Mouse (Mus musculus) CH12.LX (cell line): Measurements from ENCODE around the gene 5730480H06Rik. TPM values are rescaled to one million over a fixed set of nuclear protein-coding genes. Genes with fewer than 3 reads are reported as not detected.

Experiments
- DNase-seq: peaks from one replicate; pipeline ENCODE4 v3.0.0-alpha.2; 2013; ENCODE audit errors: extremely low read depth
- H3K27ac ChIP-seq: 2 replicates; pipeline ENCODE4 v1.5.1; 2012; ENCODE audit warnings: low read depth, mild to moderate bottlenecking, control low read depth, moderate library complexity; ENCODE audit not compliant: insufficient read depth
- H3K27me3 ChIP-seq: replicated peaks from 2 replicates; pipeline ENCODE3; 2012; ENCODE audit warnings: inconsistent platforms
- H3K36me3 ChIP-seq, 2 experiments: replicated peaks in 1 of 2; 2 replicates each; pipeline versions ENCODE3 to v1.6.1; 2012; ENCODE audit warnings: inconsistent platforms in 1 of 2, low read length in 1 of 2, mild to moderate bottlenecking in 1 of 2, mixed read lengths in 1 of 2, moderate library complexity in 1 of 2; ENCODE audit not compliant: control insufficient read depth in 1 of 2, insufficient read depth in 1 of 2
- H3K4me1 ChIP-seq, 2 experiments: 2 replicates each; pipeline ENCODE4 v1.6.1; 2012; ENCODE audit warnings: inconsistent platforms in 1 of 2, moderate library complexity in 1 of 2; ENCODE audit not compliant: insufficient read depth in 2 of 2, control insufficient read depth in 1 of 2
- H3K4me2 ChIP-seq: 2 replicates; pipeline ENCODE4 v1.6.1; 2012; ENCODE audit warnings: low read depth, mild to moderate bottlenecking, control low read depth; ENCODE audit not compliant: poor library complexity, insufficient read depth, severe bottlenecking
- H3K4me3 ChIP-seq, 3 experiments: fragments of 150-350 bp in 1 of 3; sonication (generic) in 1 of 3; replicated peaks in 1 of 3; 2 replicates each; pipeline versions ENCODE3 to v1.5.1; 2011 to 2012; ENCODE audit warnings: low read depth in 2 of 3, low read length in 2 of 3, mild to moderate bottlenecking in 2 of 3, moderate library complexity in 2 of 3, control low read depth in 1 of 3, improper control_type of control experiment in 1 of 3, inconsistent platforms in 1 of 3, mixed read lengths in 1 of 3; ENCODE audit not compliant: poor library complexity in 1 of 3
- H3K79me2 ChIP-seq: replicated peaks from 2 replicates; pipeline ENCODE4 v1.6.1; 2012; ENCODE audit warnings: mild to moderate bottlenecking, moderate library complexity; ENCODE audit not compliant: control insufficient read depth, poor library complexity, insufficient read depth, severe bottlenecking; ENCODE audit errors: extremely low read depth
- H3K9ac ChIP-seq: 2 replicates; pipeline ENCODE4 v1.6.1; 2012; ENCODE audit warnings: low read depth, mild to moderate bottlenecking, control low read depth, moderate library complexity; ENCODE audit not compliant: insufficient read depth
- H3K9me3 ChIP-seq: replicated peaks from 2 replicates; pipeline ENCODE3; 2012; ENCODE audit warnings: low read length, inconsistent platforms, mixed read lengths
- E2F4 ChIP-seq: IDR thresholded peaks from 2 replicates; pipeline ENCODE4 v1.6.1; 2011; ENCODE audit warnings: low read depth, low read length, improper control_type of control experiment; ENCODE audit not compliant: insufficient replicate concordance
- ELF1 ChIP-seq: IDR thresholded peaks from 2 replicates; pipeline ENCODE4 v1.6.1; 2014; ENCODE audit warnings: low read depth, mild to moderate bottlenecking, inconsistent platforms, low read length, improper control_type of control experiment
- HCFC1 ChIP-seq: IDR thresholded peaks from 2 replicates; pipeline ENCODE4 v1.6.1; 2012; ENCODE audit warnings: low read depth, mild to moderate bottlenecking, inconsistent platforms, low read length, improper control_type of control experiment
- IRF4 ChIP-seq: IDR thresholded peaks from 2 replicates; pipeline ENCODE4 v1.6.1; 2014; ENCODE audit warnings: low read depth, mild to moderate bottlenecking, inconsistent platforms, low read length, improper control_type of control experiment
- JUN ChIP-seq: IDR thresholded peaks from 2 replicates; pipeline ENCODE4 v1.6.1; 2011; ENCODE audit warnings: low read depth, mild to moderate bottlenecking, low read length, improper control_type of control experiment, moderate library complexity; ENCODE audit not compliant: insufficient read depth
- KAT2A ChIP-seq: IDR thresholded peaks from 2 replicates; pipeline ENCODE4 v1.6.1; 2012; ENCODE audit warnings: low read length, improper control_type of control experiment, inconsistent platforms; ENCODE audit not compliant: insufficient replicate concordance
- MAX ChIP-seq: IDR thresholded peaks from 2 replicates; pipeline ENCODE4 v1.6.1; 2011; ENCODE audit warnings: low read length, improper control_type of control experiment
- NELFE ChIP-seq: IDR thresholded peaks from 2 replicates; pipeline ENCODE4 v1.6.1; 2011; ENCODE audit warnings: low read depth, low read length, improper control_type of control experiment
- SMC3 ChIP-seq: IDR thresholded peaks from 2 replicates; pipeline ENCODE4 v1.6.1; 2011; ENCODE audit warnings: low read depth, low read length, improper control_type of control experiment
- TBP ChIP-seq: conservative IDR thresholded peaks from 2 replicates; pipeline ENCODE4 v1.6.1; 2011; ENCODE audit warnings: low read depth, low read length, improper control_type of control experiment
- TCF12 ChIP-seq: IDR thresholded peaks from 2 replicates; pipeline ENCODE4 v1.6.1; 2014; ENCODE audit warnings: low read depth, mild to moderate bottlenecking, inconsistent platforms, low read length, improper control_type of control experiment
- UBTF ChIP-seq: IDR thresholded peaks from 2 replicates; pipeline ENCODE4 v1.6.1; 2012; ENCODE audit warnings: low read depth, mild to moderate bottlenecking, inconsistent platforms, low read length, improper control_type of control experiment, moderate library complexity
- USF1 ChIP-seq: IDR thresholded peaks from 2 replicates; pipeline ENCODE4 v1.6.1; 2014; ENCODE audit warnings: low read depth, mild to moderate bottlenecking, inconsistent platforms, low read length, improper control_type of control experiment
- USF2 ChIP-seq: conservative IDR thresholded peaks from 2 replicates; pipeline ENCODE4 v1.6.1; 2011; ENCODE audit warnings: low read depth, low read length, improper control_type of control experiment
- ZC3H11A ChIP-seq: IDR thresholded peaks from 2 replicates; pipeline ENCODE4 v1.6.1; 2012; ENCODE audit warnings: low read depth, mild to moderate bottlenecking, inconsistent platforms, low read length, improper control_type of control experiment
- ZKSCAN1 ChIP-seq: IDR thresholded peaks from 2 replicates; pipeline ENCODE4 v1.6.1; 2012; ENCODE audit warnings: low read depth, inconsistent platforms, low read length, improper control_type of control experiment, borderline replicate concordance
- ZNF384 ChIP-seq: IDR thresholded peaks from 2 replicates; pipeline ENCODE4 v1.6.1; 2012; ENCODE audit warnings: low read depth, low read length, improper control_type of control experiment, inconsistent platforms
- dilution Hi-C: fragments of 300-500 bp; cut with MboI; formaldehyde crosslinking; loops from 2 replicates; pipeline ENCODE4 v1.14.3; 2020; ENCODE audit warnings: low sequenced_read_pairs; ENCODE audit not compliant: extremely low pct_unique_long_range_greater_than_20kb, extremely low pct_ligation_motif_present
- in situ Hi-C: fragments of 300-500 bp; cut with MboI; formaldehyde crosslinking; loops from 3 replicates; pipeline ENCODE4 v1.14.3; 2019; ENCODE audit warnings: low sequenced_read_pairs, low pct_ligation_motif_present, low pct_unique_long_range_greater_than_20kb, mixed read lengths
- polyA plus RNA-seq: library from polyadenylated mRNA; unstranded; fragments of >175 nt; gene quantifications from 2 replicates; pipeline ENCODE4 v1.2.1, GENCODE M21; 2012; ENCODE audit warnings: low read depth; ENCODE audit not compliant: insufficient read length
- total RNA-seq, 2 experiments: library from RNA; depleted of rRNA; stranded (reverse); fragments of 300-350 nt in 1 of 2; fragments of >200 nt in 1 of 2; gene quantifications; 2 replicates each; pipeline ENCODE4 v1.2.3; 2012 to 2014

5730480H06Rik gene
- total and polyA plus RNA-seq, 3 experiments: 10.2 to 29.2 (median 28.3) TPM

- no peaks in the 10 kb centered on the region for H3K27me3 ChIP-seq
- H3K4me3 ChIP-seq: no peak overlapping the region
- DNase-seq: no peak
- H3K4me1 ChIP-seq: peaks cover 2 to 10% of the 10 kb centered on the region in 2 experiments; a peak in 3 of 4 replicates
- H3K9ac ChIP-seq: no peak overlapping the region
- H3K9me3 ChIP-seq: no peaks in the 10 kb centered on the region
- no peak for TF ChIP-seq JUN
- no peak for TF ChIP-seq ZNF384
- TF ChIP-seq KAT2A: no peak
- no peak for TF ChIP-seq TBP
- TF ChIP-seq NELFE: no peak
- no peak for TF ChIP-seq ELF1
- no peak for TF ChIP-seq ZKSCAN1
- no peak for TF ChIP-seq SMC3
- TF ChIP-seq USF2: no peak
- TF ChIP-seq, all 38 proteins: peak for 0
- dilution Hi-C loops: no loop called here
- no peak overlapping the region for H3K4me2 ChIP-seq
- H3K79me2 ChIP-seq: no peaks in the 10 kb centered on the region
- in situ Hi-C loops: no loop called here
- H3K36me3 ChIP-seq: no peaks in the 10 kb centered on the region
- H3K27ac ChIP-seq: no peak overlapping the region
These were observed 2.0 kb downstream of the 5730480H06Rik start for GRCm38 (mm10) chr5:48329751-48330150.

- Histone ChIP-seq H3K36me3 (no peaks in the 10 kb centered on the region), H3K4me2 (no peak overlapping the region), H3K4me1 (peaks cover 2 to 10% of the 10 kb centered on the region in 2 experiments; a peak in 3 of 4 replicates), H3K27me3 (no peaks in the 10 kb centered on the region), H3K79me2 (no peaks in the 10 kb centered on the region), H3K27ac (no peak overlapping the region), H3K9me3 (no peaks in the 10 kb centered on the region), H3K4me3 (no peak overlapping the region), H3K9ac (no peak overlapping the region)
- dilution Hi-C loops (no loop called here), in situ Hi-C loops (no loop called here)
- DNase-seq: no peak
- TF ChIP-seq NELFE: no peak
- TF ChIP-seq ZKSCAN1: no peak
- TF ChIP-seq E2F4: no peak
- no peak for TF ChIP-seq HCFC1
- TF ChIP-seq MAX: no peak
- TF ChIP-seq TCF12: no peak
- TF ChIP-seq IRF4: no peak
- no peak for TF ChIP-seq UBTF
- no peak for TF ChIP-seq USF1
- no peak for TF ChIP-seq ZC3H11A
These were observed 3.1 kb downstream of the 5730480H06Rik start for GRCm38 (mm10) chr5:48330817-48331216.
